Mouse (Mus musculus): ENCODE data around the gene Rpl23a. TPM values are rescaled to one million over a fixed set of nuclear protein-coding genes. Genes with fewer than 3 reads are reported as not detected.
"Not testable (repeated sequence)": the region's sequence is repeated elsewhere in the genome, so short reads cannot be mapped to it uniquely, and the experiment has no call there.

Gene Rpl23a
- polyA plus RNA-seq, 1 experiment from 2014 or later, result 1,270 TPM

GRCm38 (mm10) chr11:78136132-78136531 is 47.3 kb downstream of the Rpl23a start:
- ChIA-PET POLR2A (no interaction called here), CTCF (interaction anchor here (0.7 to 1.0 kb wide), 3 partner anchors 9 to 16 kb away, joined by 3 to 4 read pairs (median 4); no protein-coding TSS in a partner anchor)
- TF ChIP-seq CTCF (IDR thresholded peaks at IDR 0.05), result no peak
- DNase-seq (ENCODE audit: low read depth, low spot score), result no peak
- no peak for ATAC-seq
- in situ Hi-C loops (cut with MboI; ENCODE audit: low pct_unique_long_range_greater_than_20kb), result no loop called here
- no peaks in the 10 kb centered on the region for H3K27me3 ChIP-seq

GRCm38 (mm10) chr11:78135314-78135713 is 48.1 kb downstream of the Rpl23a start:
- POLR2A ChIA-PET; DNase-seq (ENCODE audit: low read depth, low spot score); in situ Hi-C loops (cut with MboI; ENCODE audit: low pct_unique_long_range_greater_than_20kb): not testable (repeated sequence)

GRCm38 (mm10) chr11:78134344-78134743 is 49.0 kb downstream of the Rpl23a start:
- in situ Hi-C loops (cut with MboI; ENCODE audit: low pct_unique_long_range_greater_than_20kb), result no loop called here
- no peak for TF ChIP-seq CTCF (IDR thresholded peaks at IDR 0.05)
- ATAC-seq, result no peak
- no peaks in the 10 kb centered on the region for H3K27me3 ChIP-seq
- POLR2A ChIA-PET, result no interaction called here
- no peak for DNase-seq (ENCODE audit: low read depth, low spot score)
- CTCF ChIA-PET, result interaction anchor here (0.7 to 2.0 kb wide), 4 partner anchors 9 to 15 kb away, joined by 3 to 8 read pairs (median 6); no protein-coding TSS in a partner anchor

More at GRCm38 (mm10) chr11:78135314-78135713, 48.1 kb downstream of the Rpl23a start:
- CTCF ChIA-PET, result interaction anchor here (1.0 kb wide), 1 partner anchor 14 kb away, joined by 3 read pairs; no protein-coding TSS in a partner anchor
- not testable (repeated sequence) for ATAC-seq, H3K27me3 ChIP-seq

GRCm38 (mm10) chr11:78133915-78134314 is 49.5 kb downstream of the Rpl23a start:
- ChIA-PET CTCF (interaction anchor here (0.7 to 2.0 kb wide), 4 partner anchors 9 to 16 kb away, joined by 3 to 8 read pairs (median 6); no protein-coding TSS in a partner anchor), POLR2A (interaction anchor here (1.0 kb wide), 1 partner anchor 10 kb away, joined by 3 read pairs; no protein-coding TSS in a partner anchor)
- H3K27me3 ChIP-seq, result no peaks in the 10 kb centered on the region
- TF ChIP-seq CTCF (IDR thresholded peaks at IDR 0.05), result no peak
- in situ Hi-C loops (cut with MboI; ENCODE audit: low pct_unique_long_range_greater_than_20kb), result no loop called here
- no peak for DNase-seq (ENCODE audit: low read depth, low spot score)
- no peak for ATAC-seq

Other genes with a start within 250 kb of the Rpl23a start
- gene Phf12, start 200.8 kb downstream of the Rpl23a start, polyA plus RNA-seq (2021), result 60.8 TPM
- 17.9 TPM for gene Dhrs13, start 151.3 kb downstream of the Rpl23a start, polyA plus RNA-seq (2021)
- 143 TPM for gene Flot2, start 145.7 kb downstream of the Rpl23a start, polyA plus RNA-seq (2021)
- gene Eral1, start 103.2 kb downstream of the Rpl23a start, polyA plus RNA-seq (2021), result 22.1 TPM
- 18.6 TPM for gene Fam222b, start 88.9 kb downstream of the Rpl23a start, polyA plus RNA-seq (2021)
- 101 TPM for gene Traf4, start 18.0 kb downstream of the Rpl23a start, polyA plus RNA-seq (2021)
- 19.6 TPM for gene Nek8, start 6.9 kb downstream of the Rpl23a start, polyA plus RNA-seq (2021)
- 13.6 TPM for gene Tlcd1, start 6.9 kb downstream of the Rpl23a start, polyA plus RNA-seq (2021)
- 138 TPM for gene Rab34, start 4.8 kb upstream of the Rpl23a start, polyA plus RNA-seq (2021)
- 0.18 TPM for gene Proca1, start 9.8 kb upstream of the Rpl23a start, polyA plus RNA-seq (2021)
- 118 TPM for gene Sdf2, start 62.2 kb upstream of the Rpl23a start, polyA plus RNA-seq (2021)
- gene Supt6, start 62.4 kb upstream of the Rpl23a start, polyA plus RNA-seq (2021), result 69.2 TPM
- gene 2610507B11Rik, start 78.2 kb upstream of the Rpl23a start, polyA plus RNA-seq (2021), result 192 TPM
- 0.30 TPM for gene BC030499, start 107.3 kb upstream of the Rpl23a start, polyA plus RNA-seq (2021)
- 45.2 TPM for gene Spag5, start 117.9 kb upstream of the Rpl23a start, polyA plus RNA-seq (2021)
- gene Aldoc, start 139.4 kb upstream of the Rpl23a start, polyA plus RNA-seq (2021), result 0.32 TPM
- 96.5 TPM for gene Pigs, start 144.8 kb upstream of the Rpl23a start, polyA plus RNA-seq (2021)
- 55.0 TPM for gene Unc119, start 159.9 kb upstream of the Rpl23a start, polyA plus RNA-seq (2021)
- gene Foxn1, start 203.0 kb upstream of the Rpl23a start, polyA plus RNA-seq (2021), result 0.37 TPM
- gene Slc13a2, start 238.6 kb upstream of the Rpl23a start, polyA plus RNA-seq (2021), result 1.1 TPM

Data from Patski (cell line).